Mouse (Mus musculus) neural tube, postnatal 0 days (tissue): ENCODE measurements around the gene Slu7. TPM values are rescaled to one million over a fixed set of nuclear protein-coding genes. Genes with fewer than 3 reads are reported as not detected.

ENCODE experiments used
- polyA plus RNA-seq: library from polyadenylated mRNA; unstranded; fragments of >200 nt; fragmentation: Nextera tagmentation; extraction: Ambion mirVana; gene quantifications from 2 replicates; pipeline ENCODE4 v1.2.1, GENCODE M21; 2015

Gene Slu7
- 44.3 and 47.1 TPM in 2 replicates for polyA plus RNA-seq

DNA sequence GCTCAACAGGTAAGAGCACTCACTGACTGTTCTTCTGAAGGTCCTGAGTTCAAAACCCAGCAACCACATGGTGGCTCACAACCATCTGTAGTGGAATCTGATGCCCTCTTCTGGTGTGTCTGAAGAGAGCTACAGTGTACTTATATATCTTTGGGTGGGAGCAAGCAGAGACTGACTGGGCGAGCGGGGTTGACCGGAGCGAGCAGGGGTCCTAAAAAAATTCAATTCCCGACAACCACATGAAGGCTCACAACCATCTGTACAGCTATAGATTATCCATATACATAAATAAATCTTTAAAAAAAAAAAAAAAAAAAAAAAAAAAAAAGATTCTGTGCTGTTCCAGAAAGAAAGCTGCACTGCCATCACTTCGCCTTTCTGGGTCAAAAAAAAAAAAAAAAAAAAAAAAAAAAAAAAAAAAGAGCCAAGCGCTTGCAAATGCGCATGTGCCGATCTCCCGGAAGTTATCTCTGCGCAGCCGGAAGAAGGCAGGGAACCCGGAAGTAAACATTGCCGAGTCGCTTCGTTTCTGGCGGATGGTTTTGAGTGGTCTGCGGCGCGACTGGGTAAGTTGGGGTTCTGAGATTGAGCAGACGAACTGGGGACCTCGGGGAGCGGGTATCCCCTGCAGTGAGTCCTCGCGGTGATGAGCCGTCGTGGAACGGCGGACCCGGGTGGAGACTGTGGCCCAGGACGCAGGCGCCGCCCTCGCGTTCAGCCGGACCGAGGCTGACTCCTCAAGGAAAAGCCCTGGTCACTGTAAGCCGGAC is at the start of gene Slu7:
Slu7 (plus strand) TSS at position 491 of the 770 bp plus-strand sequence.

DNA sequence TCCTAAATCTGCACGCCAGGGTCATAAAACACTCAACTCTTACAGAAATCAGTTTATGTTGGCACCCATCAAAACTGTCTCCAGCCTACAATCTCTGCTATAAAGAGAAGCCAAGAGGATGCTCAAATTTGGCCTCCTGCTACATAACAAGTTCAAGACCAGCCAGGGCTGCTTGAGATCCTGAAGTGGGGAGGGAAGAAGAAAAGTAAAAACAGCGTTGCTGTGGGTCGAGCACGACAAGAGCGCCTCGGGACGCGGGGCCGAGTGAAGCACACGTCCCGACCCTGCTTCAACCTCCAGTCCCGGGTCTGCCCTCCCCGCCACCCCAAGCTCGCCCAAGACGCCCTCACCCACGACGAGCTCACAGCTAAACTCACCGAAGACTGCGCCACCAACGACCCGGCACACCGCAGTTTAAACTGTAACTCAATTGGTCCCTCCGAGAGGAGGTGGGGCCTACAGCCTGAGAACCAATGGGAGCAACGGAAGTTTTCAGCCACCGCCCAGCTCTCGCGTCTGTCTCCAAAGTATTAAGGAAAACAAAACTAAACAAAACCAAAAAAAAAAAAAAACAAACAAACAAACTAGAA is 7.6 kb upstream of the Slu7 start, which contains the start of gene Pttg1:
Pttg1 (minus strand) TSS at position 428 of the 590 bp plus-strand sequence.

DNA sequence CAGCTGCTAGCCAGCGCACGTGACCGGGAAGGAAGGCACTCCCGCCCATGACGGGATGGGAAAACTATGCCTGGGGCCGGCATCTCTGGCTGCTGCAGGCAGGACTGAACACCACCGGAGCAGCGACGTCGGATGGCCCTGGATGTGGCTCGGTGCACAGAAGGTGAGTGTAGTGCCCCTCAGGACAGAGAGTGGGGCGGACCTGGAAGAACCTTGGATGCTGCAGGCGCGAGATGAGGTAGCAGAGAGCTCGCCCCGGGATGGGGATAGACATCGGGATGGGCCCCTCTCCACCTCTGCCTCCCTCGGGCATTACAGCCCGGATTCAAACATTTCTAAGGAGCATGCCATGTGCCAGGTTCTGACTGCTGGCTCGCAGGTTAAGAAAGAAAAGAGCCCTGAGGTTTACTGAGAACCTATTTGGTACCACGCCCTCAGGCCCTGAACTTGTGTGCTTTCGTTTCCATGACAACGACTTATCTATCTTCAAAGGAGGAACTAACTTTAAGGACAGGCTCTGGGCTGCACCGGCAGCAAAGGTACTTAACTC is 40.8 kb downstream of the Slu7 start, which contains the start of gene C1qtnf2:
C1qtnf2 (plus strand) TSS at position 52 of the 550 bp plus-strand sequence.

Other genes with a start within 250 kb of the Slu7 start
- 69.7 and 90.3 TPM in 2 replicates for gene Pttg1, start 7.5 kb upstream of the Slu7 start, polyA plus RNA-seq
- 20.6 and 24.6 TPM in 2 replicates for gene C1qtnf2, start 40.5 kb downstream of the Slu7 start, polyA plus RNA-seq
- 3.7 and 4.1 TPM in 2 replicates for gene Ccnjl, start 95.0 kb downstream of the Slu7 start, polyA plus RNA-seq
- 1.8 and 2.3 TPM in 2 replicates for gene 4933415A04Rik, start 153.3 kb downstream of the Slu7 start, polyA plus RNA-seq
- not detected in 2 replicates for gene Fabp6, start 167.8 kb downstream of the Slu7 start, polyA plus RNA-seq
- gene Pwwp2a, start 248.3 kb downstream of the Slu7 start, polyA plus RNA-seq, result 25.5 and 27.1 TPM in 2 replicates